Mouse (Mus musculus) thymus, adult 18-20 months (tissue): ENCODE measurements around the gene Haus7.
"Not testable (repeated sequence)": the region's sequence is repeated elsewhere in the genome, so short reads cannot be mapped to it uniquely, and the experiment has no call there.

ENCODE experiments used
- DNase-seq, 2 experiments: peaks; one replicate each; pipeline ENCODE4 v3.0.0; 2022; ENCODE audit warnings: mixed read lengths in 2 of 2

The Haus7 gene

DNA sequence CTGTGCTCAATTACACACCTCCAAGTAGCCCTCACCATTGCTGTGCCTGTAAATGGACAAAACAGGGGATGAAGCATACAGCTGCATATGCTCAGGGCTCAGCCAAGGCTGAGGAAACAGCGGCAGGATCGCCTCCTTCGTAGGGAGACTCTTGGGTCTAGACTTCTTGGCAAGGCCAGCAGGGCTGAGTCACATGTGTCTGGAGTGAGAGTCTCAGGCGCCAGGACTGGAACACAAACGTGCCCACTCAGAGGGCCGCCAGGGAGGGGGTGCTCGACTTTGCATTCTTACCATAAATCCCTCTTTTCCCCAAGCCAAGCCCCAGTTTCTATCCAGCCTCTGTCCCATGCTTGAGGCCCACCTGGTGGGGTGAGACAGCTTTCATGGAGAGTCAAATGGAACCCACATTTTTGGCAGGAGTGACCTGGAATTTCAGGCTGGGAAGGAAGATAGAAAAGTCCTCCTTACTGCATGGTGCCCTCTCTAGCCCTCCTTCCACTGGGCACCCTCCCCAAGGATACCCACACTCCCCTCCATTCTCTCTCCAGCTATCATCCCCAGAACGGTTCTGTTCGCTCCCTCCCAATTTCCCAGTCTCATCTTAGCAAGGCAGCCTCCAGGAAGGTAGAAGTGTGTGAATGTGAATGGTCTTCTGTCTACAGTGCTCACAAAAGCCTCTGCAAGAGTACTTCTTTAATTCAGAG lies 6.8 kb upstream of the Haus7 start:
- DNase-seq = no peak

DNA sequence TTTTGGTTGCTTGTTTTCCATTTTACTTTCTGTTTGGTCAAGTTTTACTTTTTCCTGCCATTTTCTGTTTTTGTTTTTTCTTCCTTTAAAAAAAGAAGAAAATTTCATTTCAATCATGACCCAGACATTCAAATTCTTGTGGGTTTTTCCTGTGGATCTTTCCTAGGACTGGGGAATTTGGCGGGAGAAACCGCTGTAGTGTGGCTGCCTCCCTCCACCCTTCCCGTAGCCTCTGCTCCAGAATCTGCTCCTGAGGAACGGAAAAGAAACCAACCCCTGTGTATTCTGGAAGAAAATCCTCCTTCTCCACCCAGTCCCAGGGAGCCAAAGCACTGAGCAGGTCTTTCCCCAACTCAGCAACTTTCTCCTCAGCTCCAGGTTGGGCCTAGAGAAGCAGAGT lies 1.9 kb upstream of the Haus7 start:
- no peak for DNase-seq

DNA sequence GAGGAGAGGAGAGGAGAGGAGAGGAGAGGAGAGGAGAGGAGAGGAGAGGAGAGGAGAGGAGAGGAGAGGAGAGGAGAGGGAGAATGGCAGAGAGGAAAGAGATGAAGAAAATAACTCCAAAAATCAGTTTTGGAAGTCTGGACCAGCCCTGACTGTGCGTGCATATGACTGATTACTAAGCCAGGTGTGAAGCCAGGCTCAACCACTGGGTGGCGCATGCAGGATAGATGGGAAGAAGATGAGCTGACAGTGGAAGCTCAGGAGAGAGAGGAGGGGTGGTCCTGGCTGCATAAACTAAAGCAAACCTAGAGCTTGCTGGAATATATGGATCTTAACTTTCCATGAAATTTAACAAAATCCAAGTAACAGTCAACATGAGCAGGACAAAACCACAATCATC lies 6.9 kb downstream of the Haus7 start:
- DNase-seq = peak; percentile 4 to 25

GRCm38 (mm10) chrX:73441428-73441827 lies 17.4 kb downstream of the Haus7 start:
- DNase-seq = no peak

DNA sequence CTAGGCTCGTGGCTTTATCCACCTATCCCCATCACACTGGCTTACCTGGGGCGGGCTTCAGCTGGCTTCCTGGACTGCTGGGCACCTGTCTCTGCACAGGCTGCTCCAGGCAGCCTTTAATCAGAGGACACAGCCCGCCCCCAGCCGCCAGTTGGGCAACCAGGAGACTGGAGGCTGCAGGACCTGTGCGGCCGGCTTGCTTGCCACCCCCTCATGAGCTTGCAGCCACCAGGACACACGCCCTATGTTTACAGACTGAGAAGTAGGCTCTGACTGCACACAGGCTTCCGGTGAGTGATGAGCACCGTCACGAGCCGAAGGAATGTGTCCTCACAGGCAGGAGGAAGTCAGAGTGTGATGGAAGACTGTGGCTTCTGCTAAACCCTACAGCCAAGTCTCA lies 23.6 kb downstream of the Haus7 start, which contains the start of gene Trex2:
TSS of gene Trex2 (minus strand) at position 93 of the 400 bp plus-strand sequence.
- DNase-seq = no peak

DNA sequence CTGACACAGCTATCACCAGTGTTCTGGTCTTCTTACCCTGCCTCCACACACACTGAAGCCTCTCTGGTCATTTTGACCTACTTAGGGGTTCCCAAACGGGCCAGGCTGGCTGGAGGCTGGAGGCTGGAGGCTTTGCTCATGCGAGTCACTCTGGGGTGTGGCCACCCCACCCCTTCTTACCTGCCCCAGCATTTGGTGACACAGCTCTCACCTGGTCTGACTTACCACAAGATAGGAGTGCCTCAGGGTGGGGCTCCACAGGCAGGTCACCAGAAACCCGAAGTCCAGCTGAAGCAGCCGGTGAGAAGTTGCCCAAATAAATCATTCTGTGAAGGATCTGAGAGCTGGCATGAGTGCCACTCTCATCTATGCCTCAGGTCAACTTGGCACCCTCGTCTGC lies 26.0 kb downstream of the Haus7 start:
- DNase-seq = no peak

GRCm38 (mm10) chrX:73430036-73430435 lies 28.8 kb downstream of the Haus7 start:
- DNase-seq = no peak

- DNase-seq = no peak
Measured at GRCm38 (mm10) chrX:73412767-73413166, 46.1 kb downstream of the Haus7 start.

- peak in 1 of 2 experiments; percentile 9 for DNase-seq
Measured at GRCm38 (mm10) chrX:73410880-73411517, 47.8 kb downstream of the Haus7 start, which contains the start of gene Zfp92. Gene Zfp92 (plus strand): TSS chrX:73411096.

- DNase-seq = no peak
Measured at GRCm38 (mm10) chrX:73401616-73402015, 57.2 kb downstream of the Haus7 start.

DNA sequence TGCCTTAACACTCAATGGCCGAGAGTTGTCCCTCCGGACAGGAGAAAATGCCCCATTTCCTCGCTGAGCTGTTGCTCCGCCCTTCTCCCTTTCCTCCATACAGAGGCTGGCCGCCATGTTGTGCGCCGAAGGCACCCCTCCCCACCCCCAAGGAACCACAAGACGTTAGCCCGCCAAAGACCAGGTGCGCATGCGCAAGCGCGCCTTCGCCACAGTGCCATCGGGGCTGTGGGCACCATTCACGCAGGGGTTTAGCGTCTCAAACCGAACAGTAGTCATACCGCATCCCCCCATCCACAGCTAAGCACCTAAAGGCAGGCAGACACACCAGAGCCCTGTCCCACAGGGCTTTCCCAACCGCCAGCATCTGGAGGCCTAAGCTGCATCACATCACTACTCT lies 57.9 kb downstream of the Haus7 start:
- no peak for DNase-seq

DNA sequence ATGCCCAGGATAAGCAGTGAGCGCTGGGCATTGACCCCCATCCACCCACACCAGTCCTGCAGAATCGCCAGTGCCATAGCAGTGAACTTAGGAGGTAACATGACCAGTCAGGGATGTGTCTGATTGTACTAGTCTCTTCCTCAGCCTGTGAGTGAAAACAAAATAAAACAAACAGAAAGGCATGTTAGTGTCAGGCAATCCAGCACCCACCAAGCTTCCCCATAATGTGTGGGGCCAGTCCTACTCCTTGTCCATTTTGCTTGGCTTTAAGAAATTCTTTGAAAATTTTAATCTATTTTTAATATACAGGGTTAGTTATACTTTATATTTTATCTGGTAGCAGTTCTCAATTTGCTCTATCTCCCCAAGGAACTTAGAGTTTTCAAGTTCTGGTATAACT lies 60.2 kb downstream of the Haus7 start, which contains the start of gene Gm18336:
TSS of gene Gm18336 (minus strand) at position 101 of the 400 bp plus-strand sequence.
- DNase-seq = not testable (repeated sequence)

DNA sequence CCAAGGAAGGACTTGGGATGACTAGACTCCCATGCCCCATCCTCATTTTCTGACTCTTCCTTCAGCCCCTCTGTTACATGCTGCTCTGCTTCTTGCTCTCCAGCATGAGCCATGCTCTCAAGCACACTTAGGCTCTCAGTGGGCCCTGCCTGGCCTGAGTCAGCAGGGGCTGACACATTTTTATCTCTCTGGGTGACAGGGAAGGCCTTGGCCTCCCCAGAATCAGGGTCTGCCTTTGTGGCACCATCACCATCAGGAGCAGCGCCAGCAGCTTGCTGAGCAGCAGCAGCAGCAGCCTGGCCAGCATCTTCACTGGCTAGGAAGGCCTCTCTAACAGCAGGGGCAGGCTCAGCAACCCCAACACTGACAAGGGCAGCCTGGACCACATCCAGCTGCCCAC lies 62.4 kb downstream of the Haus7 start:
- no peak for DNase-seq

DNA sequence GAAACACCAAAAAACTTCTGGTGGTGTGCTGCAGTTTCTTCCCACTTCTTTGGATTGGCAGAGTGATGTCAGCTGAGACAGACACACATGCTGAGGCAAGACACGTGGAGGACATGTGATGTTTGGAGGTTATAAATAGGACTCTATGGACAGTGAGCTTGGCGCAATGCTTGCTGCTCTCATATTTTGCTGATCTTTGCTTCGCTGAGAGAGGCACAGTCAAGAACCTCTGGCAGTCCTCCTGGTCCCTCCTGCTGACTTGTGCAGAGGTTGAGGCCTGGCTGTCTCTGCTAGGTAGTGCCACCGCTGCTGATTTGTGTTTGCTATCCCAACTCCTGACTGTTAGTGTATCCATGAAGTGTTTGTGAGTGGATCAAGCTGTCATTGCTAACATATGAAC lies 67.4 kb downstream of the Haus7 start:
- DNase-seq = no peak
